Mouse (Mus musculus) spleen, postnatal 4 days (tissue): ENCODE measurements around the gene Iqce.

ENCODE experiments used
- DNase-seq, 2 experiments: peaks; one replicate each; pipeline ENCODE4 v3.0.0; 2022; ENCODE audit warnings: low spot score in 2 of 2

Gene Iqce

GRCm38 (mm10) chr5:140639871-140640270, 62.3 kb downstream of the Iqce start:
- DNase-seq: no peak

- no peak for DNase-seq
These were observed 62.9 kb downstream of the Iqce start for GRCm38 (mm10) chr5:140639312-140639711.

GRCm38 (mm10) chr5:140638484-140638883, 63.7 kb downstream of the Iqce start:
- no peak for DNase-seq

GRCm38 (mm10) chr5:140637989-140638388, 64.2 kb downstream of the Iqce start:
- no peak for DNase-seq

- no peak for DNase-seq
These were observed 65.1 kb downstream of the Iqce start for GRCm38 (mm10) chr5:140637058-140637410.

GRCm38 (mm10) chr5:140636316-140637057, 65.7 kb downstream of the Iqce start:
- DNase-seq: no peak

- no peak for DNase-seq
These were observed 67.1 kb downstream of the Iqce start for GRCm38 (mm10) chr5:140634798-140635722.

- DNase-seq: no peak
These were observed 68.7 kb downstream of the Iqce start for GRCm38 (mm10) chr5:140633432-140633831.

- DNase-seq: peak in 1 of 2 experiments; percentile 40
These were observed 73.2 kb downstream of the Iqce start for GRCm38 (mm10) chr5:140628995-140629394.

GRCm38 (mm10) chr5:140627580-140627979, 74.6 kb downstream of the Iqce start:
- DNase-seq: no peak

GRCm38 (mm10) chr5:140624961-140625360, 77.2 kb downstream of the Iqce start:
- DNase-seq: no peak

- DNase-seq: no peak
These were observed 77.9 kb downstream of the Iqce start for GRCm38 (mm10) chr5:140624238-140624637.

- DNase-seq: no peak
These were observed 78.4 kb downstream of the Iqce start for GRCm38 (mm10) chr5:140623791-140624190.

- no peak for DNase-seq
These were observed 79.1 kb downstream of the Iqce start for GRCm38 (mm10) chr5:140622978-140623670.

- DNase-seq: no peak
These were observed 80.7 kb downstream of the Iqce start for GRCm38 (mm10) chr5:140621517-140621916.

- no peak for DNase-seq
These were observed 81.1 kb downstream of the Iqce start for GRCm38 (mm10) chr5:140621092-140621491.

- DNase-seq: no peak
These were observed 82.1 kb downstream of the Iqce start for GRCm38 (mm10) chr5:140619895-140620736.

GRCm38 (mm10) chr5:140619151-140619771, 82.9 kb downstream of the Iqce start:
- DNase-seq: peak; percentile 85 to 95

GRCm38 (mm10) chr5:140617714-140618113, 84.5 kb downstream of the Iqce start:
- DNase-seq: peak; percentile 76 to 81

- DNase-seq: peak; percentile 60 to 79
These were observed 85.5 kb downstream of the Iqce start for GRCm38 (mm10) chr5:140616691-140617090.

GRCm38 (mm10) chr5:140616110-140616503, 86.1 kb downstream of the Iqce start:
- DNase-seq: no peak
